Mouse (Mus musculus): ENCODE data around the gene Ubac1.

DNA sequence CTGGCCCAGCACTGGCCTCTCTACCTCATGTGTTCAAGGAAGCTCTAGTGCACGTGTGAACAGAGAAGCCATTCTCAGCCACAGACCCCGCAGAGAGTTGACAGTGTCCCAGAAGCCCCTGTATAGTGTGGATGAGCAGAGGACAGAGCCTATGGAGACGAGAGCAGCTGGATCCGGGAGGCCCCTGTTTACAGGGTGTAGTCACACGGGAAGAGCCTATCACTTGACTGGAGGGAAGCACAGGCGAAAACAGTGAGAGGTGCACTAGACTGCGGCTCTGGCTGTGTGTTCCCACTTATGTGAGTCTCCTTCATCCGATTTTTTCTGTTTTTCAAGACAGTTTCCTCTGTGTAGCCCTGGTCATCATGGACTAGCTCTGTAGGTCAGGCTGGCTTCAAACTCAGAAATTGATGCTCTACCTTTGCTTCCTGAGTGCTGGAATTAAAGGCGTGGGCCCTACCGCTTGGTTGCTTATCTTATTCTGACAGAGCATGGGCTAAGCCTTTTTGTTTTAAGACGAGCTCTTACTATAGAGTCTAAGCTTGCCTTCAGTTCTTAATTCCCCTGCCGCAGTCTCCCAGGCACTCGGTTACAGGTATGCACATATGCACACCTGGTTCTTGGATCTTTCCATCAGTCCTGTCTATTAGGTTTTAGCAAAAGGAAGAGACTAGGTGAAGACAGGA is 41.3 kb upstream of the Ubac1 start:
- TF ChIP-seq POLR2A (IDR thresholded peaks at IDR 0.05; ENCODE audit: insufficient read length, low read depth) (no peak), SRF (IDR thresholded peaks at IDR 0.05; ENCODE audit: control insufficient read depth, insufficient read length, low read depth) (no peak), E2F4 (IDR thresholded peaks at IDR 0.05; ENCODE audit: insufficient read depth) (no peak), USF1 (IDR thresholded peaks at IDR 0.05; ENCODE audit: low read depth) (no peak), CEBPB (IDR thresholded peaks at IDR 0.05; ENCODE audit: insufficient read depth, poor library complexity, severe bottlenecking) (no peak)

Measured in myocyte (in vitro differentiated cells).